Mouse (Mus musculus) layer of hippocampus, postnatal 25 days (tissue): ENCODE results near the gene Med20. TPM values are rescaled to one million over a fixed set of nuclear protein-coding genes. Genes with fewer than 3 reads are reported as not detected.
A peak's percentile ranks its signal among the peaks of the same experiment; 100 is the strongest.
"Not testable (repeated sequence)": the region's sequence is repeated elsewhere in the genome, so short reads cannot be mapped to it uniquely, and the experiment has no call there.

Experiments
- DNase-seq, 2 experiments: peaks; one replicate each; pipeline ENCODE4 v3.0.0; 2022; ENCODE audit warnings: mixed read lengths in 2 of 2, low spot score in 1 of 2; ENCODE audit errors: extremely low spot score in 1 of 2
- total RNA-seq, 2 experiments: library from RNA; stranded (reverse); gene quantifications; 2 replicates each; pipeline ENCODE4 v1.2.3; 2021

Gene Med20
- total RNA-seq, 2 experiments from 2014 or later: 28.7 to 29.8 TPM

GRCm38 (mm10) chr17:47596162-47596838, 15.1 kb upstream of the Med20 start:
- DNase-seq: no peak

GRCm38 (mm10) chr17:47596839-47597164, 14.6 kb upstream of the Med20 start:
- no peak for DNase-seq

GRCm38 (mm10) chr17:47597261-47597660, 14.1 kb upstream of the Med20 start:
- no peak for DNase-seq

- peak; percentile 33 for DNase-seq
Measured at GRCm38 (mm10) chr17:47597838-47598579, 13.4 kb upstream of the Med20 start.

- not testable (repeated sequence) for DNase-seq
Measured at GRCm38 (mm10) chr17:47598580-47599304, 12.6 kb upstream of the Med20 start.

- no peak for DNase-seq
Measured at GRCm38 (mm10) chr17:47599511-47600297, 11.7 kb upstream of the Med20 start.

GRCm38 (mm10) chr17:47600601-47601388, 10.6 kb upstream of the Med20 start:
- DNase-seq: no peak

GRCm38 (mm10) chr17:47601389-47601755, 10.0 kb upstream of the Med20 start:
- no peak for DNase-seq

- DNase-seq: no peak
Measured at GRCm38 (mm10) chr17:47602289-47602688, 9.1 kb upstream of the Med20 start.

- no peak for DNase-seq
Measured at GRCm38 (mm10) chr17:47606220-47606619, 5.2 kb upstream of the Med20 start.

GRCm38 (mm10) chr17:47609182-47609581, 2.2 kb upstream of the Med20 start:
- no peak for DNase-seq

GRCm38 (mm10) chr17:47611661-47611982, 240 bp downstream of the Med20 start:
- DNase-seq: no peak

GRCm38 (mm10) chr17:47614018-47614417, 2.6 kb downstream of the Med20 start:
- DNase-seq: peak in 1 of 2 experiments; percentile 41

- no peak for DNase-seq
Measured at GRCm38 (mm10) chr17:47616119-47616518, 4.7 kb downstream of the Med20 start.

GRCm38 (mm10) chr17:47616652-47617051, 5.3 kb downstream of the Med20 start:
- DNase-seq: no peak

GRCm38 (mm10) chr17:47617605-47618307, 6.4 kb downstream of the Med20 start:
- DNase-seq: no peak

- DNase-seq: no peak
Measured at GRCm38 (mm10) chr17:47618556-47619311, 7.4 kb downstream of the Med20 start.

GRCm38 (mm10) chr17:47622912-47623554, 11.7 kb downstream of the Med20 start:
- no peak for DNase-seq
